Mouse (Mus musculus): Measurements from ENCODE around the gene Fkbp10. TPM values are rescaled to one million over a fixed set of nuclear protein-coding genes. Genes with fewer than 3 reads are reported as not detected.

Fkbp10 gene
- polyA plus RNA-seq, 1 experiment from 2014 or later, result 89.3 TPM

- 89% methylated on average over 10 of the region's 10 CpGs for WGBS (ENCODE audit: insufficient replicate concordance)
- Histone ChIP-seq H3K36me3 (ENCODE audit: control insufficient read depth, insufficient read depth, low read length) (peaks cover 5% of the 10 kb centered on the region), H3K9ac (ENCODE audit: low read depth, low read length) (no peak overlapping the region), H3K4me2 (no peak overlapping the region), H3K4me1 (ENCODE audit: control insufficient read depth, insufficient read depth, low read length) (0 out of 2 replicates have a peak, but pooled peaks cover 3% of the 10 kb centered on the region), H3K27me3 (ENCODE audit: control insufficient read depth, insufficient read depth, low read length) (no peaks in the 10 kb centered on the region), H3K27ac (ENCODE audit: low read depth, low read length) (no peak overlapping the region), H3K4me3 (ENCODE audit: low read depth, low read length) (no peak overlapping the region), H3K9me3 (replicated peaks; ENCODE audit: control insufficient read depth, low read length) (no peaks in the 10 kb centered on the region)
- ATAC-seq (replicated peaks; ENCODE audit: insufficient number of reproducible peaks, low FRiP score, low TSS enrichment), result no peak
Observed at GRCm38 (mm10) chr11:100462699-100463098, 47.2 kb downstream of the Fkbp10 start.

GRCm38 (mm10) chr11:100465229-100465792, 49.8 kb downstream of the Fkbp10 start:
- Histone ChIP-seq H3K4me3 (ENCODE audit: low read depth, low read length) (no peak overlapping the region), H3K9me3 (replicated peaks; ENCODE audit: control insufficient read depth, low read length) (no peaks in the 10 kb centered on the region), H3K36me3 (ENCODE audit: control insufficient read depth, insufficient read depth, low read length) (peaks cover 3% of the 10 kb centered on the region), H3K27ac (ENCODE audit: low read depth, low read length) (no peak overlapping the region), H3K27me3 (ENCODE audit: control insufficient read depth, insufficient read depth, low read length) (no peaks in the 10 kb centered on the region), H3K4me2 (no peak overlapping the region), H3K4me1 (ENCODE audit: control insufficient read depth, insufficient read depth, low read length) (peaks cover 8% of the 10 kb centered on the region; the same call in 1 of the 2 replicates), H3K9ac (ENCODE audit: low read depth, low read length) (no peak overlapping the region)
- 89% methylated on average over 1 of the region's 1 CpGs for WGBS (ENCODE audit: insufficient replicate concordance)
- ATAC-seq (replicated peaks; ENCODE audit: insufficient number of reproducible peaks, low FRiP score, low TSS enrichment), result no peak

DNA sequence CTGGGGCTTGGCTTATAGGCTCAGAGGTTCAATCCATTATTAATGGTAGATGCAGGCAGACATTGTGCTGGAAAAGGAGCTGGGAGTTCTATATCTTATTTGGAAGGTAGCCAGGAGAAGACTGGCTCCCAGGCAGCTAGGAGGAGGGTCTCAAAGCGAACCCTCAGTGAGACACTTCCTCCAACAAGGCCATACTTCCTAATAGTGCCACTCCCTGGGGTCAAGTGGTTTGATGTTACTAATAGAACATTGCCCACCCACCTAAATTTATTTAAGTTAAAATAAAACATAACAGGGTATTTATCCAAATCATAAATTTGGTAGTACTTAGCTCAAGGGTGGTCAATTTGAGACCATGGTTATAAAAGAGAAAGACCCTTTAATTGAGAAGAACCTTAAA, 50.3 kb downstream of the Fkbp10 start:
- no peak for ATAC-seq (replicated peaks; ENCODE audit: insufficient number of reproducible peaks, low FRiP score, low TSS enrichment)
- H3K9ac ChIP-seq (ENCODE audit: low read depth, low read length), result no peak overlapping the region
- H3K4me2 ChIP-seq, result no peak overlapping the region
- H3K27me3 ChIP-seq (ENCODE audit: control insufficient read depth, insufficient read depth, low read length), result no peaks in the 10 kb centered on the region
- H3K4me1 ChIP-seq (ENCODE audit: control insufficient read depth, insufficient read depth, low read length), result peaks cover 13% of the 10 kb centered on the region; the same call in 1 of the 2 replicates
- H3K9me3 ChIP-seq (replicated peaks; ENCODE audit: control insufficient read depth, low read length), result no peaks in the 10 kb centered on the region
- peaks cover 3% of the 10 kb centered on the region for H3K36me3 ChIP-seq (ENCODE audit: control insufficient read depth, insufficient read depth, low read length)
- H3K27ac ChIP-seq (ENCODE audit: low read depth, low read length), result no peak overlapping the region
- no peak overlapping the region for H3K4me3 ChIP-seq (ENCODE audit: low read depth, low read length)
- 66% methylated on average over 1 of the region's 1 CpGs for WGBS (ENCODE audit: insufficient replicate concordance)

DNA sequence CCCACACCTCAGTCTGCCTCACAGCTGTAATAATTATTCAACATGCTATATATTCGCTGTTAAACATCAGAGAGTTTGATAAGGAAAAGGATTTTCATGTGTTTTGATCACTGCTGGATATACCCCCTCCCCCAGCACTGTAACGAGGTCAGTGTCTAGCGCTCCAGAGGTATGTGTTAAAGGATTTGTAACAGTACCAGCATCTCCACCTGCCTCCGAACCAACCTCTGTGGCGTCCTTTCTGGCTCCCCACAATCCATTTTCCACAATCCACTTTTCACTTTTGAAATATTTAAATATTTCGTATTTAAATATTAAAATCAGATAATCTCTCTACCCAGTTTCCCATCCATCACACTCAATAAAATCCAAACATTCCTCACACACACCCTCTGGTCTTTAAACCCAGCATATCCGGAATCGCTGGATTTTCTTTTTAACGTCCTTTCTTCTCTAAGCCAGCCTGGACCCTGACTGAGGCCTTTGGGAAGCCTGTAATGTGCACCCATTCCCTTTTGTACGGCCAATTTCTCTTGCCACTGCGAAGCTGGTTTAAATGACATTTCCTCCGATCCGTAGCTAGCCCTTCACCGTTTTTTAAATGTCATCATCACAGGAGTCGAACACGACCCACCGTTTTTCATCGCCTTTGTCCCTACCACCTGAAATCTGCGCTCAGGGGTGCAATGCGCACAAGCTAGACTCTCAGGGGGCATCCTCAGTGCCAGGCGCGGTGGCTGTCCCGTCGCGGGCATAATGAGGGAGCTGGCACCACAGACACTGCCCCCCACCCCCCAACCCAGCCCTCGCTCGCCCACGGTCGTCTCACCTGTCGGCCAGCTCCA, 56.1 kb downstream of the Fkbp10 start:
- H3K9ac ChIP-seq (ENCODE audit: low read depth, low read length), result peak overlapping the region; percentile 94
- no peaks in the 10 kb centered on the region for H3K27me3 ChIP-seq (ENCODE audit: control insufficient read depth, insufficient read depth, low read length)
- H3K4me3 ChIP-seq (ENCODE audit: low read depth, low read length), result peak overlapping the region; percentile 97
- no peaks in the 10 kb centered on the region; the same call in 1 of the 2 replicates for H3K36me3 ChIP-seq (ENCODE audit: control insufficient read depth, insufficient read depth, low read length)
- WGBS (ENCODE audit: insufficient replicate concordance), result 3% methylated on average over 30 of the region's 30 CpGs
- peak overlapping the region; percentile 97 for H3K4me2 ChIP-seq
- H3K4me1 ChIP-seq (ENCODE audit: control insufficient read depth, insufficient read depth, low read length), result peaks cover 17% of the 10 kb centered on the region
- H3K9me3 ChIP-seq (replicated peaks; ENCODE audit: control insufficient read depth, low read length), result no peaks in the 10 kb centered on the region
- ATAC-seq (replicated peaks; ENCODE audit: insufficient number of reproducible peaks, low FRiP score, low TSS enrichment), result no peak; the same call in 1 of the 2 replicates
- H3K27ac ChIP-seq (ENCODE audit: low read depth, low read length), result peak overlapping the region; percentile 38

DNA sequence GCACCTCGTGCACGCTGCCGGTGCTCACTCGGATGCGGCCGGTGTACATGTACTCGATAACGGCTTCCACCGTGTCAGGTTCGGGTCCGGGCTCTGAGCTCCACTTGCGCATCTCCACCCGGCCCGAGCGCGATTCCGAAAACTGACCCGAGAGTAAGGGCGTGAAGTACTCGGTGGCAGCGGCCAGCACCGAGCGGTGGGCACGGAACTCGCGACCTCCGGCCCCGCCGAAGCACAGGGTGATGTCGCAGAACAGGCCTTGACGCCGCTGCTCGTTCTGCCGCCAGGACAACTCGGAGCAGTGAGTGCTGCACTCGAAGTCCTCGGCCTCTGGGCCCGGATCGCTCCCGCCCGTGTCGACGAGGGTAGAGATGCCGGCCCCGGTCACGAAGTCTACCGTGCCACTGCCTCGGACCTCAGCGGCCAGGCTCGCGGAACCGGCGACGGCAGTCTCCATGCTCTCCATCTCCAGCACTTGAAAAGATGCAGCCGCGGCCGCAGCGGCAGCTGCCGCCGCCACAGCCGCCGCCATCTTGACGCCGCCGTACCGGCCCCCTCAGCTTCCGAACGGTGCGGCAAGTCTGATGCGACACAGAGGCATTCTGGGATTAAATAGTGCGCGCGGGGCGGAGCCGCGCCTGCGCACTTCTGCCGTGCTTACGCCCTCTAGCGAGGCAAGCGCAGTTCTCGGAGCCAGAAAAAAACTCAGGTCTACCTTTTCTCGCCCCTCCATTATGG, 56.9 kb downstream of the Fkbp10 start, which contains the start of gene Klhl11:
TSS of gene Klhl11 (minus strand) at position 545 of the 738 bp plus-strand sequence.
- Histone ChIP-seq H3K27ac (ENCODE audit: low read depth, low read length) (peak within 1 kb of the TSS; percentile 38), H3K27me3 (ENCODE audit: control insufficient read depth, insufficient read depth, low read length) (no peaks in the 10 kb centered on the region), H3K4me1 (ENCODE audit: control insufficient read depth, insufficient read depth, low read length) (peaks cover 17% of the 10 kb centered on the region), H3K4me3 (ENCODE audit: low read depth, low read length) (peak within 1 kb of the TSS; percentile 97), H3K9ac (ENCODE audit: low read depth, low read length) (peak within 1 kb of the TSS; percentile 94), H3K4me2 (peak within 1 kb of the TSS; percentile 97), H3K36me3 (ENCODE audit: control insufficient read depth, insufficient read depth, low read length) (peaks cover 5% of the 10 kb centered on the region; the same call in 1 of the 2 replicates), H3K9me3 (replicated peaks; ENCODE audit: control insufficient read depth, low read length) (no peaks in the 10 kb centered on the region)
- ATAC-seq (replicated peaks; ENCODE audit: insufficient number of reproducible peaks, low FRiP score, low TSS enrichment), result peak; percentile 82
- WGBS (ENCODE audit: insufficient replicate concordance), result under 1% methylated on average over 83 of the region's 83 CpGs

DNA sequence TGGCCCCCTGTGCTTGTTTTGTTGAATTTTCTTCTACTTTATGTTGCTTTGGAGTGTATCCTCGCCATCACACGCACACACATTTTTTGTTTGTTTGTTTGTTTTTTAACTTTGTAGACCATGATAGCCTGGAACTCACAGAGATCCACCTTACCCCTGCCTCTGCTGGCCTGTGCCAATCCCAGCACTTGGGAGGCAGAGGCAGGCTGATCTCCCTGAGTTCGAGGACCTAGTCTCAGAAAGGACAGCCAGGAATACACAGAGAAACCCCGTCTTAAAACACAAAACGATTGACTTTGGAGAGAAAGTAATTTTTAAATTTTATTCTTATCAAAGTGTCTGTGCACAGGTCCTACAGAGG, 57.4 kb downstream of the Fkbp10 start:
- Histone ChIP-seq H3K36me3 (ENCODE audit: control insufficient read depth, insufficient read depth, low read length) (peaks cover 5% of the 10 kb centered on the region; the same call in 1 of the 2 replicates), H3K27ac (ENCODE audit: low read depth, low read length) (no peak overlapping the region), H3K4me1 (ENCODE audit: control insufficient read depth, insufficient read depth, low read length) (peaks cover 17% of the 10 kb centered on the region), H3K4me3 (ENCODE audit: low read depth, low read length) (peak overlapping the region; percentile 97), H3K27me3 (ENCODE audit: control insufficient read depth, insufficient read depth, low read length) (no peaks in the 10 kb centered on the region), H3K4me2 (peak overlapping the region; percentile 97; the same call in 1 of the 2 replicates), H3K9ac (ENCODE audit: low read depth, low read length) (peak overlapping the region; percentile 49; the same call in 1 of the 2 replicates), H3K9me3 (replicated peaks; ENCODE audit: control insufficient read depth, low read length) (no peaks in the 10 kb centered on the region)
- 29% methylated on average over 5 of the region's 5 CpGs for WGBS (ENCODE audit: insufficient replicate concordance)
- ATAC-seq (replicated peaks; ENCODE audit: insufficient number of reproducible peaks, low FRiP score, low TSS enrichment), result no peak

Small RNA genes lying within 50 kb of the gene (microRNA-seq; reads per million reads assigned to microRNA genes)
- gene Gm27374 (ENCODE audit: borderline number of aligned reads), result not detected

Other genes with a start within 250 kb of the Fkbp10 start
- not detected in 2 replicates for gene Krt9, start 222.5 kb upstream of the Fkbp10 start, polyA plus RNA-seq (2014; fragmentation: Nextera tagmentation; extraction: Ambion mirVana)
- 1.4 and 1.7 TPM in 2 replicates for gene Krt14, start 208.1 kb upstream of the Fkbp10 start, polyA plus RNA-seq (2014; fragmentation: Nextera tagmentation; extraction: Ambion mirVana)
- not detected in 2 replicates for gene Krt16, start 166.8 kb upstream of the Fkbp10 start, polyA plus RNA-seq (2014; fragmentation: Nextera tagmentation; extraction: Ambion mirVana)
- 0.14 and 0.82 TPM in 2 replicates for gene Krt17, start 154.7 kb upstream of the Fkbp10 start, polyA plus RNA-seq (2014; fragmentation: Nextera tagmentation; extraction: Ambion mirVana)
- 0.20 TPM in 1 of 2 replicates, not detected in the other for gene Krt42, start 145.8 kb upstream of the Fkbp10 start, polyA plus RNA-seq (2014; fragmentation: Nextera tagmentation; extraction: Ambion mirVana)
- 1,605 and 1,756 TPM in 2 replicates for gene Eif1, start 95.8 kb upstream of the Fkbp10 start, polyA plus RNA-seq (2014; fragmentation: Nextera tagmentation; extraction: Ambion mirVana)
- gene Gast, start 81.3 kb upstream of the Fkbp10 start, polyA plus RNA-seq (2014; fragmentation: Nextera tagmentation; extraction: Ambion mirVana), result not detected in 2 replicates
- 3.0 and 3.4 TPM in 2 replicates for gene Hap1, start 59.6 kb upstream of the Fkbp10 start, polyA plus RNA-seq (2014; fragmentation: Nextera tagmentation; extraction: Ambion mirVana)
- gene Jup, start 17.9 kb upstream of the Fkbp10 start, polyA plus RNA-seq (2014; fragmentation: Nextera tagmentation; extraction: Ambion mirVana), result 72.2 and 80.6 TPM in 2 replicates
- 67.2 and 70.6 TPM in 2 replicates for gene P3h4, start 861 bp upstream of the Fkbp10 start, polyA plus RNA-seq (2014; fragmentation: Nextera tagmentation; extraction: Ambion mirVana)
- gene Nt5c3b, start 26.1 kb downstream of the Fkbp10 start, polyA plus RNA-seq (2014; fragmentation: Nextera tagmentation; extraction: Ambion mirVana), result 98.8 and 111 TPM in 2 replicates
- gene Klhl10, start 26.2 kb downstream of the Fkbp10 start, polyA plus RNA-seq (2014; fragmentation: Nextera tagmentation; extraction: Ambion mirVana), result 0.28 and 0.83 TPM in 2 replicates
- 8.1 and 8.9 TPM in 2 replicates for gene Klhl11, start 57.0 kb downstream of the Fkbp10 start, polyA plus RNA-seq (2014; fragmentation: Nextera tagmentation; extraction: Ambion mirVana)
- 76.6 and 93.9 TPM in 2 replicates for gene Acly, start 112.3 kb downstream of the Fkbp10 start, polyA plus RNA-seq (2014; fragmentation: Nextera tagmentation; extraction: Ambion mirVana)
- 0.31 and 1.1 TPM in 2 replicates for gene Ttc25, start 129.9 kb downstream of the Fkbp10 start, polyA plus RNA-seq (2014; fragmentation: Nextera tagmentation; extraction: Ambion mirVana)
- gene Cnp, start 159.2 kb downstream of the Fkbp10 start, polyA plus RNA-seq (2014; fragmentation: Nextera tagmentation; extraction: Ambion mirVana), result 15.7 and 19.0 TPM in 2 replicates
- 65.4 and 66.9 TPM in 2 replicates for gene Nkiras2, start 203.5 kb downstream of the Fkbp10 start, polyA plus RNA-seq (2014; fragmentation: Nextera tagmentation; extraction: Ambion mirVana)
- 69.4 and 85.1 TPM in 2 replicates for gene Dnajc7, start 204.5 kb downstream of the Fkbp10 start, polyA plus RNA-seq (2014; fragmentation: Nextera tagmentation; extraction: Ambion mirVana)